Mouse (Mus musculus) forebrain, embryonic 10.5 days (tissue): ENCODE measurements around the gene Setd1b. TPM values are rescaled to one million over a fixed set of nuclear protein-coding genes. Genes with fewer than 3 reads are reported as not detected.
"Not testable (repeated sequence)": the region's sequence is repeated elsewhere in the genome, so short reads cannot be mapped to it uniquely, and the experiment has no call there.

Source experiments
- DNase-seq: peaks from one replicate; pipeline ENCODE4 v3.0.0-alpha.2; 2017; ENCODE audit warnings: low spot score; ENCODE audit errors: extremely low spot score
- H3K27ac ChIP-seq: fragments of 300-500 bp; sonication (generic); 2 replicates; pipeline ENCODE4 v1.5.1; 2016; ENCODE audit warnings: mild to moderate bottlenecking
- H3K27me3 ChIP-seq: fragments of 300-500 bp; sonication (generic); 2 replicates; pipeline ENCODE4 v1.6.1; 2016; ENCODE audit warnings: mild to moderate bottlenecking; ENCODE audit not compliant: poor library complexity, severe bottlenecking
- H3K36me3 ChIP-seq: fragments of 300-500 bp; sonication (generic); replicated peaks from 2 replicates; pipeline ENCODE4 v1.6.1; 2016; ENCODE audit warnings: mild to moderate bottlenecking, moderate library complexity
- H3K4me1 ChIP-seq: fragments of 300-500 bp; sonication (generic); 2 replicates; pipeline ENCODE4 v1.6.1; 2016
- H3K4me3 ChIP-seq: fragments of 300-500 bp; sonication (generic); 2 replicates; pipeline ENCODE4 v1.5.1; 2016; ENCODE audit warnings: mild to moderate bottlenecking, moderate library complexity
- H3K9me3 ChIP-seq: fragments of 300-500 bp; sonication (generic); 2 replicates; pipeline ENCODE4 v1.6.1; 2016; ENCODE audit warnings: mild to moderate bottlenecking, moderate library complexity
- WGBS: fragments of 180-500 bp; shearing (Covaris S2); methylation state at CpG from one replicate; pipeline ENCODE4 v1.1.7; 2016; 5-methylcytosine and 5-hydroxymethylcytosine counted together
- polyA plus RNA-seq: library from polyadenylated mRNA; unstranded; fragments of >200 nt; fragmentation: Nextera tagmentation; extraction: Ambion mirVana; gene quantifications from 2 replicates; pipeline ENCODE4 v1.2.1, GENCODE M21; 2016

The Setd1b gene
- polyA plus RNA-seq, 1 experiment from 2014 or later, result 8.1 TPM

DNA sequence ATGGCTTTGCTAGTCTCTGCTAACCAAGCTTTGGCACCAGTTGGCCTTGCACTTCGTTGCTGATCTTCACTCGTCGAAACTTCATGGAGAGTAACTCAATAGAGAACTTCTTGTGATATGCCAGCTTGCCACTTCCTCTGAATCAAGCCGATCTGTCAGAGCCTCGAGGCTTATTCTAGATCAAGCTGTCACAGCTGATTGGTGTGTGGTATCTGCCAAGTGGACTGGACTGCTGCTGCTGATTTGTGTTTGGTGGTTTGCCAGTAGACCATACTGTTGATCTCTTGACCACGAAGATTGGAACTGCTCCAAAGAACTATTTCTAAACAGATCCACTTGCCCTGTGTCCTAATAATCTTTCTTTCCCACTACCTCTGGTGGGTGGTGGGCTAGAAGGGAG, 49.4 kb downstream of the Setd1b start:
- Histone ChIP-seq H3K9me3 (no peaks in the 10 kb centered on the region), H3K4me3 (no peak overlapping the region), H3K27me3 (no peaks in the 10 kb centered on the region), H3K4me1 (0 out of 2 replicates have a peak, but pooled peaks cover 3% of the 10 kb centered on the region), H3K36me3 (no peaks in the 10 kb centered on the region), H3K27ac (no peak overlapping the region)
- no peak for DNase-seq
- 87% methylated on average over 6 of the region's 6 CpGs for WGBS

DNA sequence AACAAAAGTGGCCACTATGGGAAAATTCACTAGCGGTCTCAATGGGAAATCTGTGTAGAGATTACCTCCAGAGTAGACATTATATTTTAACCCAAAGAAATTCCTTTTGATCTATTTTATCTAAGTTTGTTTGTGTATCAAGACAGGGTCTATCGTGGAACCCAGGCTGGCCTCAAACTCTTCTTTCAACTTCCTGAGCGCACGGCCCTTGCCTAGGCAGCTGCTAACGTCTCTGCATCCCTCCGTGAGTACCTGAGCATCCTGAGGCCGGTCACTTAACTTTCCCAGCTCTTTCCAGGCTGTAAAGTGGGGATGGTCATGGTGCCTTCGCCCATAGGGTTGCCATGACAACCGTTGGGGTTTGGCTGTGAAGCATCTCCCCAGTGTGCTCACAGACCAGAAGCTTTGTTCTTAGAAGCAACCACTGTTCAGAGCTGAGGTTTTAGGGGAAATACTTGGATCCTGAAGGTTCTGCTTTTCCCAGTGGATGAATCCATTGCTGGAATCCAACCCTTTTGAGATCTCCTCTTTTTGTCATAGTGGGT, 50.7 kb downstream of the Setd1b start:
- 0 out of 2 replicates have a peak, but pooled peaks cover 3% of the 10 kb centered on the region for H3K4me1 ChIP-seq
- H3K4me3 ChIP-seq, result no peak overlapping the region
- WGBS, result 64% methylated on average over 9 of the region's 9 CpGs
- no peaks in the 10 kb centered on the region for H3K9me3 ChIP-seq
- H3K27ac ChIP-seq, result no peak overlapping the region
- no peak for DNase-seq
- H3K27me3 ChIP-seq, result no peaks in the 10 kb centered on the region
- H3K36me3 ChIP-seq, result no peaks in the 10 kb centered on the region

DNA sequence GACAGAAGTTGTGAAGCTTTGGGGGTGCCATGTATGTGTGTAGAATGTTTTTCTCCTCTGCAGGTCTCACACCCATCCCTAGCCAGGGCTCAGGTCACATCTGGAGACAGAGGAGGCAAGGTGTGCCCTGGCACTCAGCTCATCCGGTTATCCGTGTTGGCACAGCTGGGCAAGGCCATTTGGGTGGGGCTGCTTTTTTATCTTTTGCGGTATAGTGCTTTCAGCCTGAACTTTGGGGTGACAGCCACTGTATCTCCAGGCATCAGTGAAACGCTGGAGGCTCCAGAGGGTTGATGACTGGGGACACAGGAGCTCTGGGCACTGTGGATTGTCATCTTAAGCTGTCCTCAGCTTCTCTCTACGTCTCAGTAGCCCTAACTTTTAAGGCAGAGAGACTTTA, 51.4 kb downstream of the Setd1b start:
- no peak for DNase-seq
- no peak overlapping the region for H3K4me3 ChIP-seq
- no peak overlapping the region for H3K27ac ChIP-seq
- H3K27me3 ChIP-seq, result no peaks in the 10 kb centered on the region
- H3K4me1 ChIP-seq, result 0 out of 2 replicates have a peak, but pooled peaks cover 3% of the 10 kb centered on the region
- H3K9me3 ChIP-seq, result no peaks in the 10 kb centered on the region
- H3K36me3 ChIP-seq, result no peaks in the 10 kb centered on the region
- 86% methylated on average over 5 of the region's 5 CpGs for whole genome bisulfite sequencing

DNA sequence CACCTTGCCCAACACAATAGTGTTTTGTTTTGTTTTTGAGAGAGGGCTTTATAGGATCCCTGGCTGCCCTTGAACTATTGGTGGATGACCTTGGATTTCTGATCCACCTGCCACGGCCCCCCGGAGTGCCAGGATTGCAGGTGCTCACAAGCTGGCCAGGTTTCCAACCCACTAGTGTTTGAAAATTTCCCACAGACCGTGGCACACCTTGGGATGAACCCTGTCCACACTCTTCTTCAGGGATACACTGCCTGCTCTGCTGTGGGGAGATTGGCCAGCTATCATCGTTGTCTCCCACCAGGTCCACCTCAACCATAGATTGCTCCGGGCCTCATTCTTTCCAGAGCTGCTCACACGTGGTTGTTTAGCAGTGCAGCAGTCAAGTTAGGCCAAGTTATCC, 52.9 kb downstream of the Setd1b start:
- no peak for DNase-seq
- H3K9me3 ChIP-seq, result no peaks in the 10 kb centered on the region
- 88% methylated on average over 6 of the region's 6 CpGs for WGBS
- H3K27ac ChIP-seq, result no peak overlapping the region
- H3K36me3 ChIP-seq, result no peaks in the 10 kb centered on the region
- H3K4me3 ChIP-seq, result no peak overlapping the region
- H3K4me1 ChIP-seq, result 0 out of 2 replicates have a peak, but pooled peaks cover 3% of the 10 kb centered on the region
- no peaks in the 10 kb centered on the region for H3K27me3 ChIP-seq

DNA sequence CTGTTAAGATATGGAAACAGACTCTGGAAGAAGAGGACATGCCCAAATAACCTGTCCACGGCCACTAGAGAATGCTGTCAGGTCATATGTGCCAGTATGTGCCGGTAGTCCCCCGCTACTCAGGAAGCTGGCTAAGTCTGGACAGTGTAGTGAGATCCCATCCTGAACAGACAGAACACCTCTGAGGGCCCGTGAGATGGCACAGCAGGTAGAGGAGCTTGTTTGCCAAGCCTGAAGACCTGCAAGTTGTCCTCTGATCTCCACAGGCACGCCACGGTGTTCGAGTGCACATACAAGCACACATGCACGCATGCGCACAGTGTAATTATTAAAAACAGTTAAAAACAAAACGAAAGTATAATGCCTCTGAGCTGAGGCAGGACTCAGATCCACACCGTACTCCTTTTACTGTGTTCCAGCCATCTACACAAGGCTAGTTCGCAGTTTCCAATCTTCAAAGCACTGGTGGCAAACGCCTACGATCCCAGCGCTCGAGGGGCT, 53.6 kb downstream of the Setd1b start:
- no peaks in the 10 kb centered on the region for H3K27me3 ChIP-seq
- 0 out of 2 replicates have a peak, but pooled peaks cover 3% of the 10 kb centered on the region for H3K4me1 ChIP-seq
- H3K9me3 ChIP-seq, result no peaks in the 10 kb centered on the region
- H3K36me3 ChIP-seq, result no peaks in the 10 kb centered on the region
- H3K27ac ChIP-seq, result no peak overlapping the region
- H3K4me3 ChIP-seq, result no peak overlapping the region
- DNase-seq, result no peak
- 91% methylated on average over 16 of the region's 16 CpGs for WGBS

DNA sequence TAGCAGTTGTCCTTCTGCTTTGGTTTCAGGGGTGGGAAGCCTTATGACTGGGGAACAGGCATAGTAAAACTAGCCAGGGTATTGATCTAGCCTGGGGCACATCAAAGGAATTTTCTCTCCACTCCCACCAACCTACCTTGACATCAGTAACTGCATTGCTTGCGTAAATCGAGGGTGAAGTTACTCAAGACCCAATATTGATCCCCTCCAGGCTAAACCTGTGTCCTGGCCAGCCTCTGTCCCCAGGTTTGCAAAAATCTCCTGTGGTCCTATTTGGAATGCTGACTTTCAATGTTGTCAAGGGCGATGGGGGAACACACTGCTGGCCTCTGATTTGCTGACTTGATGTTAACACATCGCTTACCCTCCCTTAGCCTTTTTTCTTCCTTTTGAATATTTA, 54.8 kb downstream of the Setd1b start:
- WGBS, result 83% methylated on average over 4 of the region's 4 CpGs

DNA sequence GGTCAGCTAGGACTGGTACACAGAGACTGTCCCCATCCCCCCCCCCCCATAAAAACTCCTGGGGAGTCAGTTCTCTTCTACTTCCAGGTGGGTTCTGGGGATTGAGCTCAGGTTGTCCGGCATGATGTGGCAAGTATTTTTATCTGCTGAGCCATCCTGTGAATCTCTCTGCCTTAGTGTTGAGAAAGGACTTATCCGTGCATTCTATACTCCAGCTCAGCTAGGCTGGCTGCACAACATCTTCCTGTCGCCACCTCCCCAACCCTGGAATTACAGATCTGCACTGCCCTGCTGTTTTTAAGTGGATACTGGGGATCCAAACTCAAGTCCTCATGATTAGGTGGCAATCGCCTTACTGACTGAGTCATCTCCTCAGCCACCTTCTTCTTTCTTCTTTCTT, 56.5 kb downstream of the Setd1b start:
- H3K4me1 ChIP-seq, result no peaks in the 10 kb centered on the region
- no peaks in the 10 kb centered on the region for H3K9me3 ChIP-seq
- H3K36me3 ChIP-seq, result no peaks in the 10 kb centered on the region
- no peaks in the 10 kb centered on the region for H3K27me3 ChIP-seq
- no peak for DNase-seq
- no peak overlapping the region for H3K4me3 ChIP-seq
- WGBS, result 85% methylated on average over 4 of the region's 4 CpGs
- no peak overlapping the region for H3K27ac ChIP-seq

More for the DNA sequence above, 54.8 kb downstream of the Setd1b start:
- DNase-seq, result no peak
- 0 out of 2 replicates have a peak, but pooled peaks cover 3% of the 10 kb centered on the region for H3K4me1 ChIP-seq
- H3K9me3 ChIP-seq, result no peaks in the 10 kb centered on the region
- no peaks in the 10 kb centered on the region for H3K36me3 ChIP-seq
- no peaks in the 10 kb centered on the region for H3K27me3 ChIP-seq
- no peak overlapping the region for H3K27ac ChIP-seq
- H3K4me3 ChIP-seq, result no peak overlapping the region

DNA sequence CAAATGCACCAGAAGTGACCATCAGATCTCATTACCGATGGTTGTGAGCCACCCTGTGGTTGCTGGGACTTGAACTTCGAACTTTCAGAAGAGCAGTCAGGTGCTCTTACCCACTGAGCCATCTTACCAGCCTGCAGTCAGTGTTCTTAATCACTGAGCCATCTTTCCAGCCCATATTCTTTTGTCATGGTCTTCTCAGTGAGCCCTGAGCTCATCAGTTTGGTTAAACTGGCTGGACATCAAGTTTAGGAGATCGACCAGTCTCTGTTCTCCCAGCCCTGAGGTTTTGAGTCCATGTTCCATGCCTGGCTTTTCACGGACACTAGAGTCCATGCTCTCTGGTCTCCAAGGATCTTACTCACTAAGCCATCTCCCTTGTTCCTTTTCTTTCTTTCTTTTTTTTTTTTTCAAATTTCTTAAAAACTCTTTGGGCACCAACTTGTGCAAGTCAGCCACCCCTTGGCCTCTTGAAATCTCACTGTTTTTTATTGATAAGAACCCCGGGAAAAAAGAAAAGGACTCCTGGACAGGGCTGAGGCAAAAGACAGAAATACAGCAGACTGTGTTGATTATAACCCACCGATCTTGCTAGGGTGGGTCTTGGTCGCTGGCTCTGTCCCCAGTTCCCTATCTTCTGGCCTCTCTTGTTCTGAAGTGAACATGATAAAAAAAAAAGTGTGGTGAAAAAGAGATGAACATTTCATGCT, 59.0 kb downstream of the Setd1b start:
- not testable (repeated sequence) for H3K27me3 ChIP-seq, H3K4me1 ChIP-seq, H3K27ac ChIP-seq, DNase-seq, H3K36me3 ChIP-seq, H3K4me3 ChIP-seq, H3K9me3 ChIP-seq
- 90% methylated on average over 6 of the region's 7 CpGs for WGBS

DNA sequence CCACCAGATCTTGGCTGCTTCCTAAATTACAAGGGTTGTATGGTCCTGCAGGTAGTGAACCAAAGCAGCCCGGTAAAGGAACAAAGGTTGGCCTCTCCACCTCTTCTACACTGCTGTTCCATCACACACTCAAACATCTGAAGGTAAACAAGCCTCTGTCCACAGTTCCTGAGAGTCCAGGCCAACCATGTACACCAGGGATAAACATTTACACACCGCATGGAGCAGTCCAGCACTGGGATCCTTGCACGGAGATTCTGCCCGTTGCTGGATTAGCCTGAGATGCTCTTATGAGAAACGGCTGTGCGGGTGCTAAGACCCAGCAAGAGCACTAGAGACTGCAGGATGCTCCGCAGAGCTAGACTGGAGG, 59.5 kb downstream of the Setd1b start:
- H3K4me3 ChIP-seq, result no peak overlapping the region
- H3K27me3 ChIP-seq, result no peaks in the 10 kb centered on the region
- 91% methylated on average over 7 of the region's 7 CpGs for WGBS
- H3K4me1 ChIP-seq, result no peaks in the 10 kb centered on the region
- H3K36me3 ChIP-seq, result no peaks in the 10 kb centered on the region
- H3K9me3 ChIP-seq, result 0 out of 2 replicates have a peak, but pooled peaks cover 3% of the 10 kb centered on the region
- no peak for DNase-seq
- no peak overlapping the region for H3K27ac ChIP-seq

DNA sequence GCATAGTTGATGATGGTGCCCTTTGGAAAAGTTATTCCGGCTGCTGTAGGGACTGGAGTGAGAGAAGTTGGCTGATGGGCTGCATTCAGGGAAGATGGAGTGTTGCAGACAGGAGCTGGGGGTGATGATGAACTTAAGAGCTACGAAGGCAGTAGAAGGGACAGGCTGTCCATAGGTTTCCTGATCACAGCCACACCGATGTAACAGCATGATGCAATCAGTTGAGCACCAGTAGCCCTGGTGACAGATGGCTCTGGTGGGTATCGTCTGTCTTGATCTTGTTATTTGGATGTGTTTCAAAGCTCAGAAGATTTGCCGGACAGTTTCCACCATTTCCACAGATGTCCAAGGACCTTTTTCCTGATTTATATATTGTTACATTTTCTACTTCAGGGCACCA, 60.0 kb downstream of the Setd1b start:
- Histone ChIP-seq H3K36me3 (no peaks in the 10 kb centered on the region), H3K27me3 (no peaks in the 10 kb centered on the region), H3K4me1 (no peaks in the 10 kb centered on the region), H3K4me3 (no peak overlapping the region), H3K27ac (no peak overlapping the region), H3K9me3 (0 out of 2 replicates have a peak, but pooled peaks cover 3% of the 10 kb centered on the region)
- WGBS, result 92% methylated on average over 5 of the region's 5 CpGs
- no peak for DNase-seq

DNA sequence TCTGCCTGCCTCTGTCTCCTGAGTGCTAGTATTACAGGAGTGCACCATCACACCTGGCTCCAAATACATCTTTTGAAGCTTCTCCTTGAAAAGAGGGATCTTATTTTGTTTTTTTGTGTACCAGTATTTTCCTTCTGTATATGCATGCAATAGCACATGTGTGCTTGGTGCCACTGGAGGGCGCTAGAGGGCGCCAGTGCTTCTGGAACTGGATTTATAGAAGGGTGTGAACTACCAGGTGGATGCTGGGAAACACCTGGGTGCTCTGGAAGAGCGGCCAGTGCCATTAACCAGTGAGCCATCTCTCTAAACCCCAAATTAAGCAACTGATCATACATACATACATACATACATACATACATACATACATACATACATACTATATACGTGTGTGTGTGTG, 60.8 kb downstream of the Setd1b start:
- 43% methylated on average over 4 of the region's 4 CpGs for WGBS
- DNase-seq, result not testable (repeated sequence)

DNA sequence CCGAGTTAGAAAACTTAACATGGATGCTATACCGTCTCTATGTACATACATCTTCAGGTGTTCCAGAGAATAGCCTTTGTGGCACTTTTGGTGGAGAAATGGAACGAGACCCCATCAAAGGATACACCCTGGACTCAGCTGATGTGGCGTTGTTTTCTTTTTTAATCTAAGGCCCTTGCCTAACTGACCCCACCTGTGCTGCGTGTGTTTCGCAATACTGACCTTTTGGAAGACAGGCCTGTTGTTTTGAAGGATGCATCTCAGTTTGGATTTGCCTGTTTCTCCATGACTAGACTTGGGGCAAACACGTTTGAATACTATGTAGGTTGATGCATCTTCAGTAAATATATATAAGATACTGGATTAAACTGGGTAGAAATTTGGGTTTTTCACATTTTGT, 61.6 kb downstream of the Setd1b start:
- not testable (repeated sequence) for DNase-seq, H3K36me3 ChIP-seq, H3K27ac ChIP-seq, H3K9me3 ChIP-seq, H3K4me1 ChIP-seq, H3K4me3 ChIP-seq, H3K27me3 ChIP-seq
- 93% methylated on average over 7 of the region's 7 CpGs for WGBS

More for the DNA sequence above, 60.8 kb downstream of the Setd1b start:
- H3K9me3 ChIP-seq, H3K4me1 ChIP-seq, H3K27me3 ChIP-seq, H3K27ac ChIP-seq, H3K36me3 ChIP-seq, H3K4me3 ChIP-seq: not testable (repeated sequence)
